Mouse (Mus musculus) C2C12 (cell line): Measurements from ENCODE around the gene Src.

ENCODE experiments used
- CEBPB ChIP-seq: IDR thresholded peaks from one replicate; pipeline ENCODE4 v1.6.1; 2011; ENCODE audit warnings: low read depth, mild to moderate bottlenecking, control low read depth, moderate library complexity
- CTCF ChIP-seq: IDR thresholded peaks from one replicate; pipeline ENCODE4 v1.5.1; 2011; ENCODE audit not compliant: control insufficient read depth, insufficient read depth, insufficient read length
- MYOG ChIP-seq: IDR thresholded peaks from one replicate; pipeline ENCODE4 v1.6.1; 2011; ENCODE audit not compliant: control insufficient read depth, insufficient read length; ENCODE audit errors: extremely low read depth

DNA sequence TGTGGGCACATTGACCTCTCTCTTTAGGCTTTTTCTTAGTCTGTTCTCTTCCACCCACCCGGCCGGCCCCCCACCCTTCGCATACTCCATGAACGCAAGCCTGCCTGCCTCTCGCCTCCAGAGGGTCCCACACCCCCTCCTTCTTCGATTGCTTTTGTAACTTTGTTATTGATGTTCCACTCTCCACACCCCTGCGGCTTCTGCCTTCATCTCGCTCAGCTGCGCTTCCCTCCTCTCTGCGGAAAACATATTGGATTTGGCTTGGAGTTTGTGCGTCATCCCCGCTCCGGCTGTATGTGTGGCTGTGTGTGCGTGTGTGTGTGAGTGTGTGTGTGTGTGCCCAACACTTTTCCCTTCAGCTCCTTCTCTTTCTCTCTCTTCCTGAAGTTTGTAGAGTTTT lies 88.5 kb downstream of the Src start:
- TF ChIP-seq CTCF = no peak
- no peak for TF ChIP-seq CEBPB
- no peak for TF ChIP-seq MYOG
